Mouse (Mus musculus) neural tube, embryonic 11.5 days (tissue): ENCODE results near the gene Aqp2. TPM values are rescaled to one million over a fixed set of nuclear protein-coding genes. Genes with fewer than 3 reads are reported as not detected.

Source experiments
- ATAC-seq: fragments of 200-750 bp; cut with Nextera tagmentation; 2 replicates; pipeline ENCODE4 v1.8.0; 2017; ENCODE audit warnings: moderate number of reproducible peaks, mild to moderate bottlenecking, moderate TSS enrichment, moderate library complexity; ENCODE audit not compliant: insufficient read depth, low FRiP score, low TSS enrichment
- DNase-seq: peaks from one replicate; pipeline ENCODE4 v3.0.0-alpha.2; 2015; ENCODE audit warnings: low spot score
- H3K27ac ChIP-seq: fragments of 300-500 bp; sonication (generic); 2 replicates; pipeline ENCODE4 v1.5.1; 2014; ENCODE audit warnings: low read depth, mild to moderate bottlenecking, low read length
- H3K27me3 ChIP-seq: fragments of 300-500 bp; sonication (generic); 2 replicates; pipeline ENCODE4 v1.6.1; 2014; ENCODE audit warnings: mild to moderate bottlenecking, low read length, mixed read lengths; ENCODE audit not compliant: control insufficient read depth, insufficient read depth
- H3K36me3 ChIP-seq: fragments of 300-500 bp; sonication (generic); 2 replicates; pipeline ENCODE4 v1.6.1; 2014; ENCODE audit warnings: mild to moderate bottlenecking, low read length, moderate library complexity, mixed read lengths; ENCODE audit not compliant: control insufficient read depth, insufficient read depth
- H3K4me1 ChIP-seq: fragments of 300-500 bp; sonication (generic); 2 replicates; pipeline ENCODE4 v1.6.1; 2014; ENCODE audit warnings: low read length, mixed read lengths; ENCODE audit not compliant: control insufficient read depth, insufficient read depth
- H3K4me2 ChIP-seq: fragments of 300-500 bp; sonication (generic); 2 replicates; pipeline ENCODE4 v1.6.1; 2014; ENCODE audit warnings: low read depth, mild to moderate bottlenecking, moderate library complexity
- H3K4me3 ChIP-seq: fragments of 300-500 bp; sonication (generic); 2 replicates; pipeline ENCODE4 v1.5.1; 2014; ENCODE audit warnings: low read depth, low read length
- H3K9ac ChIP-seq: fragments of 300-500 bp; sonication (generic); 2 replicates; pipeline ENCODE4 v1.6.1; 2014; ENCODE audit warnings: mild to moderate bottlenecking, low read length
- H3K9me3 ChIP-seq: fragments of 300-500 bp; sonication (generic); 2 replicates; pipeline ENCODE4 v1.6.1; 2016; ENCODE audit warnings: low read length; ENCODE audit not compliant: control insufficient read depth
- WGBS: fragments of 180-500 bp; shearing (Covaris S2); extraction: QIAGEN DNeasy Blood & Tissue Kit; methylation state at CpG from one replicate; pipeline ENCODE4 v1.1.7; 2014; 5-methylcytosine and 5-hydroxymethylcytosine counted together
- polyA plus RNA-seq: library from polyadenylated mRNA; unstranded; fragments of >200 nt; fragmentation: Nextera tagmentation; extraction: Ambion mirVana; gene quantifications from 2 replicates; pipeline ENCODE4 v1.2.1, GENCODE M21; 2014

Aqp2 gene
- polyA plus RNA-seq, 1 experiment from 2014 or later, result not detected

- no peaks in the 10 kb centered on the region for H3K9me3 ChIP-seq
- no peaks in the 10 kb centered on the region for H3K4me1 ChIP-seq
- H3K4me3 ChIP-seq, result no peak overlapping the region
- no peak overlapping the region for H3K27ac ChIP-seq
- 95% methylated on average over 3 of the region's 3 CpGs for WGBS
- H3K36me3 ChIP-seq, result peaks cover 2% of the 10 kb centered on the region
- H3K9ac ChIP-seq, result no peak overlapping the region
- ATAC-seq (no peak), DNase-seq (no peak)
- H3K27me3 ChIP-seq, result no peaks in the 10 kb centered on the region
- H3K4me2 ChIP-seq, result no peak overlapping the region
These were observed 39.7 kb downstream of the Aqp2 start for GRCm38 (mm10) chr15:99618595-99618994.

DNA sequence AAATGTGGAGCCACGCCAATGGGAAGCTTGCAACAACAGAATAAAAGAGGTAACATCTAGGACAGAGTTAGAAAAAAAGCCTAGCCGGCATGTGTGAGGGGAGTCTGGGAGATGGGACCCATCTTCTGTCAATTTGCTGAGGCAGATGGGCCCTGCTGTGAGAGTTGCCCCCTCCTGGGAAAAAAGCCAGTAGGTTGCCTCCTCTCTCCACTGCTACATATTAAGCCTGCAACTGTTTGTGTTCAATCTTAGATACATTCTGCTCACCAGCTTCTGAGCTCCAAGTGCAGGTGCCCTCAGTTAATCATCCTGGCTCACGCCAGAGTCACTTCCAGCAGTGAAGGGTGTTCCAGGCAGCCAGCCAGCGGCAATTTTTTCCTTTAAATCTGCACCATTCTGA, 41.0 kb downstream of the Aqp2 start:
- no peak overlapping the region for H3K4me3 ChIP-seq
- no peak for DNase-seq
- WGBS, result 88% methylated on average over 4 of the region's 4 CpGs

DNA sequence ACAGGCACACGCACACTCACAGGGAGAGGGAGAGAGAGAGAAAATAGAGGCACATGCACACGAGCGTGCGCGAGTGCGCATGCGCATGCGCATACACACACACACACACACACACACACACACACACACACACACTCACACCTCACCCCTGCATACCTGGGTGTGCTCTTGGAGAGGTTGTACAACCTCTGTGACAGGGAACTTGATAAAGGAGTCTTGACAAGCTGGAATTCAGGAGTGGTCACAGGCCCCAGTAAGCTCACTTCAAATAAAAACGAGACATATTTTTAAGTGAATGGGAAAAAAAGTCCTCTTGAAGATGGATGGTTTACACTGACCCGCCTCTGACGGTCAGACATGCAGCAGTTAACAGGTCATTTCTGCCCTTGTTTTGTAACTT, 43.2 kb downstream of the Aqp2 start:
- no peak overlapping the region for H3K9ac ChIP-seq
- H3K4me1 ChIP-seq, result no peaks in the 10 kb centered on the region
- no peak overlapping the region for H3K4me2 ChIP-seq
- H3K27ac ChIP-seq, result no peak overlapping the region
- no peaks in the 10 kb centered on the region for H3K9me3 ChIP-seq
- H3K27me3 ChIP-seq, result no peaks in the 10 kb centered on the region
- H3K36me3 ChIP-seq, result peaks cover 13% of the 10 kb centered on the region
- no peak overlapping the region for H3K4me3 ChIP-seq
- DNase-seq, result no peak
- WGBS, result 94% methylated on average over 11 of the region's 11 CpGs
- no peak for ATAC-seq

More for the DNA sequence above, 41.0 kb downstream of the Aqp2 start:
- H3K4me1 ChIP-seq, result no peaks in the 10 kb centered on the region
- H3K27me3 ChIP-seq, result no peaks in the 10 kb centered on the region
- H3K27ac ChIP-seq, result no peak overlapping the region
- no peak overlapping the region for H3K9ac ChIP-seq
- no peak for ATAC-seq
- no peaks in the 10 kb centered on the region for H3K9me3 ChIP-seq
- no peak overlapping the region for H3K4me2 ChIP-seq
- peaks cover 2% of the 10 kb centered on the region for H3K36me3 ChIP-seq

GRCm38 (mm10) chr15:99631618-99632017, 52.8 kb downstream of the Aqp2 start:
- no peak overlapping the region for H3K4me2 ChIP-seq
- no peaks in the 10 kb centered on the region for H3K27me3 ChIP-seq
- no peaks in the 10 kb centered on the region for H3K4me1 ChIP-seq
- H3K27ac ChIP-seq, result no peak overlapping the region
- H3K36me3 ChIP-seq, result peaks cover 39% of the 10 kb centered on the region
- no peaks in the 10 kb centered on the region for H3K9me3 ChIP-seq
- ATAC-seq, result no peak
- no peak for DNase-seq
- no peak overlapping the region for H3K4me3 ChIP-seq
- H3K9ac ChIP-seq, result no peak overlapping the region

Other genes starting within 250 kb of the Aqp2 start
- 13.7 and 14.5 TPM in 2 replicates for gene Fmnl3, start 208.6 kb upstream of the Aqp2 start, polyA plus RNA-seq
- gene Tmbim6, start 186.2 kb upstream of the Aqp2 start, polyA plus RNA-seq, result 237 and 246 TPM in 2 replicates
- 14.9 TPM in 2 replicates for gene Nckap5l, start 121.3 kb upstream of the Aqp2 start, polyA plus RNA-seq
- 17.6 and 18.1 TPM in 2 replicates for gene Bcdin3d, start 104.3 kb upstream of the Aqp2 start, polyA plus RNA-seq
- 1.5 and 2.3 TPM in 2 replicates for gene Faim2, start 50.9 kb upstream of the Aqp2 start, polyA plus RNA-seq
- gene Aqp5, start 11.7 kb downstream of the Aqp2 start, polyA plus RNA-seq, result 0.27 and 0.59 TPM in 2 replicates
- gene Aqp6, start 22.3 kb downstream of the Aqp2 start, polyA plus RNA-seq, result 0.64 and 0.66 TPM in 2 replicates
- gene Racgap1, start 72.6 kb downstream of the Aqp2 start, polyA plus RNA-seq, result 175 and 185 TPM in 2 replicates
- 15.1 and 17.0 TPM in 2 replicates for gene Asic1, start 91.3 kb downstream of the Aqp2 start, polyA plus RNA-seq
- 117 and 135 TPM in 2 replicates for gene Smarcd1, start 123.1 kb downstream of the Aqp2 start, polyA plus RNA-seq
- gene Gm17349, start 126.4 kb downstream of the Aqp2 start, polyA plus RNA-seq, result not detected in 2 replicates
- 0.32 and 0.33 TPM in 2 replicates for gene Gpd1, start 138.5 kb downstream of the Aqp2 start, polyA plus RNA-seq
- gene Cox14, start 146.6 kb downstream of the Aqp2 start, polyA plus RNA-seq, result 134 and 135 TPM in 2 replicates
- 65.1 and 69.7 TPM in 2 replicates for gene Cers5, start 193.8 kb downstream of the Aqp2 start, polyA plus RNA-seq